Mouse (Mus musculus) retina, embryonic 14.5 days (tissue): ENCODE results near the gene Olfr117.
"Not testable (repeated sequence)": the region's sequence is repeated elsewhere in the genome, so short reads cannot be mapped to it uniquely, and the experiment has no call there.

Experiments used
- DNase-seq: peaks from one replicate; pipeline ENCODE4 v3.0.0-alpha.2; 2015; ENCODE audit warnings: low spot score

Gene Olfr117

DNA sequence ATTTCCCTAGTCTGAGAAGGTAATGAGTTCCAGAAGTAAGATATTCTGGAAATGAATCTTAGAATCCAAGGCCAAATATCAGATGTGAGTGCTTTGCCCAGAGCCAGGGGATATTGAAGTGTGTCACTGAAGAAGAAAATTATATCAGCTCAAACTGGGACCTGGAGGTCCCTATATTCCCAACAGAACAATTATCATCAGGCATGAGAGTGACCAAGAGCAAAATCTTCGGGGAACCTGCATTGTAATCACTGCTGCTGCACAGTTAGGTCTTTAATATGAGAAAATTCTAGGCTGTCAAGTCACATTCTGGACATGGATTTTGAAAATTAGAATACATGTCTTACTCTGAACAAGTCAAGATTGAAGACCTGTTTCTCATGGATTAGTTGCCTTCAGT, at the start of gene Olfr117:
Gene Olfr117, minus strand, starts transcription at position 101 of the 400 bp plus-strand sequence.
- no peak for DNase-seq

DNA sequence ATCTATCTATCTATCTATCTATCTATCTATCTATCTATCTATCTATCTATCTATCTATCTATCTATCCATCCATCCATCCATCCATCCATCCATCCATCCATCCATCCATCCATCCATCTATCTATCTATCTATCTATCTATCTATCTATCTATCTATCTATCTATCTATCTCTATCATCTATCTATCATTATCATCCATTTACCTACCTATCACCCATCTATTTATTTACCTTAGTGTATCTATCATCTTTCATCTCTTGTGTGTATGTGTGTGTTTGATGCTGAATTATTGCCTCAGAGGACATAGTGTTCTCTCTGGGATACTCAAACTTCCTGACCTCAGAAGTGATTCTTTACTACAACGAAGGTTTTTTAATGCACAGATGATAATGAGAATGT, 32.7 kb upstream of the Olfr117 start, which contains the start of gene Olfr119:
Gene Olfr119, plus strand, starts transcription at position 301 of the 400 bp plus-strand sequence.
- not testable (repeated sequence) for DNase-seq

DNA sequence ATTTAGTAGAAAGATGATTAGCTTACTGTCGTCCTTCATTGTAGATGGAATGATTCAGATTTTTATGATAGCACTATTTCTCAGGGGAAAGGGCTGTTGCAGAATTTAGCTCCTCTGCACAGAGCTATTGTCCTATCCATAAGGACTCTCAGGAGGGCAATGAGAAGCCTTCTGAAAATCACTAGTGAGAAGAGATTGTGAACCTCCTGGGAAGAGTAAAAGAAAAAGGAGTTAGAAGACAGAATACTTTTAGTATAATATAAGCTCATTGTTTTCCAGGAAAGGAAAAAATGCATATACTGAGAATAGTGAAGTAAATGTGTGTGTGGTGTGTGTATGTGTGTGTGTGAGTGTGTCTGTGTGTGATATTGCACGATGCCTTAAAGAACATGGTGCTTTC, 3.1 kb upstream of the Olfr117 start, which contains the start of gene Olfr118:
Gene Olfr118, plus strand, starts transcription at position 301 of the 400 bp plus-strand sequence.
- no peak for DNase-seq

DNA sequence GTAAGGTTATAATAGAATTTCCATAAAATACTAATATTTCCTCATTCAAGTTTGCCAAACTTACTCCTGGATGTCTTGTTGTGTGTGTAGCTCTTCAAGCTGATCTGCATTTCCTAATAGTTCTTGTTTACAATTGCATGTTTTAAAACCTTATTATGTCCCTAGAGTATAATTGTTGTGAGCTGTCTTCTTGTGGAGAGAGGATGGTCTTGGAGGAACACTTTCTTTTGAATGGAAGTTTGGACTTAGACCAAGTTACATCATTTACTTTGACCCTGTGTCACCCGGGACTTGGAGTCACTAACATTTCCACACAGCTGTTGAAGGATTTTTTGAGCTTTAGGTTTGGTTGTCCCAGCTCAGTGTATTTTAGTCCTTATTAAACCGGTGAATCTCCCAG, 36.6 kb downstream of the Olfr117 start, which contains the start of the genes Olfr115 and Olfr116:
Gene Olfr115, minus strand, starts transcription at position 101 of the 400 bp plus-strand sequence.
Gene Olfr116, minus strand, starts transcription at position 191 of the 400 bp plus-strand sequence.
- DNase-seq: no peak
